Mouse (Mus musculus) brain, embryonic 14.5 days (tissue): ENCODE results near the gene Gatad2a.

Source experiments
- CTCF ChIP-seq: fragments of 200-500 bp; IDR thresholded peaks from 2 replicates; pipeline ENCODE4 v1.5.1; 2012; ENCODE audit warnings: inconsistent platforms, mild to moderate bottlenecking, moderate library complexity, borderline replicate concordance; ENCODE audit not compliant: insufficient read depth, insufficient read length; ENCODE audit errors: extremely low read depth
- POLR2A ChIP-seq: fragments of 200-500 bp; IDR thresholded peaks from 2 replicates; pipeline ENCODE4 v1.6.1; 2012; ENCODE audit warnings: mild to moderate bottlenecking, inconsistent platforms, borderline replicate concordance; ENCODE audit not compliant: poor library complexity, insufficient read depth, insufficient read length, severe bottlenecking; ENCODE audit errors: extremely low read depth

- no peak for TF ChIP-seq CTCF
- TF ChIP-seq POLR2A, result no peak
Observed at GRCm38 (mm10) chr8:69864180-69864579, 132.0 kb downstream of the Gatad2a start.
